Mouse (Mus musculus) cerebellum, postnatal 10 days (tissue): ENCODE data around the gene Grtp1.
A peak's percentile ranks its signal among the peaks of the same experiment; 100 is the strongest.

ENCODE experiments used
- DNase-seq, 2 experiments: peaks; one replicate each; pipeline ENCODE4 v3.0.0; 2021; ENCODE audit warnings: mixed read lengths in 2 of 2

Gene Grtp1

DNA sequence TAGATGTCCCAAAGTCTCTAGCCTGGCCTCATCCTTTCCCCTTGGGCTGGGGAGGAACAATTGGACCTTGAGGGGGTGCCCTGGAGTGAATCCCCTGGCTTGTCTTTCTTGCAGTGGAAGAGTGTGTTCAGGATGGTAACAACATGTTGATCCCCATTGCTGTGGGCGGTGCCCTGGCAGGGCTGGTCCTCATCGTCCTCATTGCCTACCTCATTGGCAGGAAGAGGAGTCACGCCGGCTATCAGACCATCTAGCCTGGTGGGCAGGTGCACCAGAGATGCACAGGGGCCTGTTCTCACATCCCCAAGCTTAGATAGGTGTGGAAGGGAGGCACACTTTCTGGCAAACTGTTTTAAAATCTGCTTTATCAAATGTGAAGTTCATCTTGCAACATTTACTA is 26.1 kb downstream of the Grtp1 start:
- no peak for DNase-seq

- DNase-seq: no peak
Measured at GRCm38 (mm10) chr8:13170510-13170909, 29.9 kb downstream of the Grtp1 start.

DNA sequence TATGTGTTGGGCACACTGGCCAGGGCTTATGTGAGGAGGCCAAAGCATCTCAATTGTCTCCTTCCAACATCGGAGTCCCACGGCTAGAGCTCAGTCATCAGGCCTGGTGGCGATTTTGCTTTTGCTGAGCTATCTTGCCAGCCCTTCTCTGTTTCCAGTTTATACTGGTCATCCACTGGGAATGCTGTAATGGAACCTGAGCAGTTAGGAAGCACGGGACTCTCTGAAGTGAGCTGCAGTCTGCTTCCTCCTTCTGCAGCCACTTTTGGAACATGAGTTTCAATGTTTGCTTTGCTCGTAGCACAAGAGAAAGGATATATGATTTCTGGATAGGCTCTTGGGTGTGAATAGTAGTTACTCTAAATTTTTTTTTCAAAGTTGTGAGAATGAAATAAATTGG is 36.1 kb downstream of the Grtp1 start:
- no peak for DNase-seq

DNA sequence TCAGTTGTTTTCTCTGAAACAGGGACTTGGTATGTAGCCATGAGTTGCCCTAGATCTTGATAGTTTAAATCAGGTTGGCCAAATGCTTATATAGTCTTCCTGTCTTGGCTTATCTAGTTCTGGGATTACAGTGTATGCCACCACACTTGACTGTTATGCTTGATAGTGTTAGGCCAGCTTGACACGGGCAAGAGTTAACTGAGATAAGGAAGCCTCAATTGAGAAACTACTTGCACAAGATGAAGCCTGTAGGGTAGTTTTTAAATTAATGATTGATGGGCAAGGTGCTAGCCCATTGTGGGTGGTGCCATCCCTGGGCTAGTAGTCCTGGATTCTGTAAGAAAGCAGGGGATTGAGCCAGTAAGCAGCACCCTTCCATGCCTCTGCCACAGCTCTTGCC is 36.9 kb downstream of the Grtp1 start:
- DNase-seq: no peak

DNA sequence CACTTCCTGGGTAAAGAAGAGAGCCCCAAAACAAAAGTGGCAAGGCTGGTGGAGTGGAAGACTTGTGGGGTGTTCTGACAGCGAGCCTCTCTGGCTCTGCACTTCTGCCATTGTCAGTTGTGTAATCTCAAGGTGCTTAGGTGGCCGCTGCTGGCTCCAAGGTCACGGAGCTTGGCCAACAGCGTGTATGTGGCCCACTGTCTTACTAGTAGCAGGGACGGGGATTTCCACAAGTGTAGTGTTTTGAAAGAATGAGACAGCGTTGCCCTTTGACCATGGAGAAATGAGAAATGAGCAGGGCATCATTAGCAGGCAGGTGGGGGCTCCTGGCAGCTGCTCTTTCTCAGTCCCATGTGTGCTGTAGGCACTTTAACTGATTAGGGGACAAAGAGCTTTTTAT is 38.3 kb downstream of the Grtp1 start:
- DNase-seq: no peak

DNA sequence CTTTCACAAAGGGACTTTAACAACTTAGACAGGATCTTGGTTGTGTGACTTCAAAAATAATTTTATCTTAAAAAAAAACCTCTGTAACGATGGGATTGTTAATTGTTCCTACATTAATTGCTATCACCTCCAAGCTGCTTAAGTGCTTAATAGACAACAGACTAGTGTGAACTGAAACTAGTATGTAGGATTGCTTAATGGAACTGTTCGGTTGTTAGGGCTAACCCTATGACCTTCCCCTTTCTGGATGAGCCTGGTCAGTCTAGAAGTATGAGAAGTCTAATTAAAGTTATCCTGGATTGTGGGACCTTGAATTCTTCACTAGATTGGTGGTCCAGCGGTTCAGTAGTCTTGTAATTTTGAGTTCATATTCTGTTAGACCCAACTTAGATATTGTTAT is 39.7 kb downstream of the Grtp1 start:
- no peak for DNase-seq

DNA sequence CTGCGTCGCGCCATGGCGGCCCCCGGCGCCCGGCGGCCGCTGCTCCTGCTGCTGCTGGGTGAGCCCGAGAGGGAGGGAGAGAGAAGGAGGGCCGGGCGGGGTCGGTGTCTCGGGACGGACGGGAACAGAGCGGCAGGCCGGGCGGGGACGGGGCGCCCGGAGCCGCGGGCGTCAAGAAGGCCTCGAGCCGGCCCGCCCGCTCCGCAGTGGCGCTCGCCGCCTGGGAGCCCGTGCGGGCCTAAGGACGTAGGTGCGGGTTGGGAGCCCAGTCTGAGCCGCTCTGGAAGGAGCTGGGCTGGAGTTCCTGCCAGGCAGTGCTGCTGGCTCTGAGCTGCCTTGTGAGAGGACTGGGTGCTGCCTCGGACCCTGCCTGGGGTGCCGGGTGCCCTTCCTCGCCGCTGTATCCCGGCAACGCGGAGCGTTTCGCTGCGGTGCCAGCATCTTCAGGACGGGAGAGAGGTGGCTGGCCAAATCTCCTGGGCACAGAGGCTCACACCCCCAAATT is 41.0 kb downstream of the Grtp1 start:
- no peak for DNase-seq

DNA sequence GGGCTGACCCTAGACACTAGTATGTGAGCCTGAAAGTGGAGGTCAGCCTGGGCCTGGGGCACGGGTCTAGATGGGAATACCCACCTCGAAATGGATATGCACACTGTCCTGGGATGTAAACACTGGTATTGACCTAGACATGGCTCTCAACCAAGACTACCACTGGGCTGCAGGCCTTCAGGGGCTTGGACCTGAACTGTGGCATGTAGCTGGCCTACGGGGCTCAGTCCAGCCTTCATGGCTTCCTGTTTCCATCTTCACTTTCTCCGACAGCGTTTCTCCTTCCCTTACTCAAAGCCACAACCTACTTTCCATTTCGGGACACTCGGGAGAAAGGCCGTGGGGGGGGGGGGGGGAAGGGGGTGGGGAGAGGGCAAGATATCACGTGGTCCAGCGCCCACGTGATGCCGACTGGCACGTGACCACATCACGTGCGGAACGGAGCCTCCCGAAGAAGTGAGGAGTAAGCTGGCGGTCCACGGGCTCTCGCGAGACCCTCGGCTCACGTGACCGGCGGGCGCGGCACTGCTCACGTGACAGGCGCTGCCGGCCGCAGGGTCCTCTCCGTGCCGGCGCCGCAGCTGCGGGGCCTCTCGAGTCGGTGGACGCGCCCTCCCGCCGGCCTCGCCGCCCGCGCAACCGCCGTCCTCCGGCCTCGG is 41.6 kb downstream of the Grtp1 start, which contains the start of gene Lamp1:
TSS of gene Lamp1 (plus strand) at position 444 of the 659 bp plus-strand sequence.
- DNase-seq: peak; percentile 100

DNA sequence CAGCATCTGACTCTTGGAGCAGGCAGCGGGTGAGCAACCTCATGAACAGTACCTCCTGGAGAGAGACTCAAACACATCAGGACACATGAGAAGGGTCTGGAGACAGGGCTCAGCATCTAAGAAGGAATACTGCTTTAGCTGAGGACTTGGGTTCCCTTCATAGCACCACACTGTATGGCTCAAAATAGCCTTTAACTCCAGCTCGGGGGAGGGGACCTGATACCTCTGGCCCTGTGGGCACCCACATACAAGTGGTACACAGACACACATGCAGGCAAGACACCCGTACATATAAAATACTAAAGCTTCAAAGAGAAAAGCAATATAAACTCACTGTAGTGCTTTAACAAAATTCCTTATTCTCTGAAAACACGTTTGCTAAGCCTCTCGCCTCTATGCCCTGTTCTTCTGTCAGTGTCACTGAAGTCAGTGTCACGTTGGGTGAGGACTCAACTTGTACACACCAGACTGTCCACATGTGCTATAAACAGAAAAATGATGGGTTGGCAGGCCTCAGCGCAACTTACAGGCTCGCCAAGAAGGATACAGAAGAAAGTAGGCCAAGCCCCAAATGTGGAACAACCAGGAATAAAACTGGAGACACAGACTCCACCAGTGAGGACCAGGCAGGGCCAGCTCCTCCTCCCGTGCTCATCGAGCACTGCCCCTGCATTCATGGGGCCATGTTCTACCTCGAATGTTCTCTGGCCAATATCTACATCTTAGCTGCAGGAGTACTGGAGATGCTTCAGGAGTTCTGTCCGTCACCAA is 43.9 kb downstream of the Grtp1 start:
- DNase-seq: no peak

DNA sequence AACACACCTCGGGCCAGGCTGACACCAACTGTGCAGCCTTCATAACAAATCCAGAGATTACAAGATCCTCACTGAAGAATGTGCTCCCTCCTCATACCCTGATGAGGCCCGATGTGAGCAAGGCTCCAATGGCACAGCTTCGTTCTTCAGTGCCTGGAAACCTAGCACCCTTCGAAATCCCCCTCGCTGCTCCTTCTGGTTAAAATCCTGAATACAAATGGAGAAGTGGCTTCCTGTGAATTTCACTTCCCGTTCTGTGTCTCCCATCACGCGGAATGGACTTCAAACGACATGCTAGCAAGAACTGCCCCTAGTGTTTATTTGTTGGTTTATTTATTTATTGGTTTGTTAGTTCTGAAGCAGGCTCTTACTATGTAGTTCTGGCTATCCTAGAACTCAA is 45.1 kb downstream of the Grtp1 start:
- DNase-seq: no peak

GRCm38 (mm10) chr8:13154099-13154498 is 46.3 kb downstream of the Grtp1 start:
- DNase-seq: no peak

- no peak for DNase-seq
Measured at GRCm38 (mm10) chr8:13150929-13151328, 49.5 kb downstream of the Grtp1 start.

- peak in 1 of 2 experiments; percentile 15 for DNase-seq
Measured at GRCm38 (mm10) chr8:13149866-13150265, 50.6 kb downstream of the Grtp1 start.

- DNase-seq: no peak
Measured at GRCm38 (mm10) chr8:13149287-13149686, 51.1 kb downstream of the Grtp1 start.

DNA sequence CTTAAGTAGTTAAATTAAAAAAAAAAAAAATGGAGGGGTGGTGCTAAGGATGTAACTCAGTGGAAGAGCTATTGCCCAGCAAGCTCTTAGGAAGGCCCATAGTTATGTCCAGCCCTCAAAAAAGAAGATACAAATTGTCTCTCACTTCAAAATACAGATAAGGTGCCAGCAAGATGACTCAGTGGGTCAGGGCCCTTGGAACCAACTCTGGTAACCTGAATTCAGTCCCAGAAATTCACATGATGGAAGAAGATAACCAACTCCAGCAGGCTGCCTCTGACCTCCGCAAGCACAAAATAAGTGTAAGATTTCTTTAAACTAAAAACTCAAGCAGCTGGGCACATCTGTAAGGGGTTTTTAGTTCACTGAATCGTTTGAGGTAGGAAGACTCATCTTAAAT is 51.9 kb downstream of the Grtp1 start:
- no peak for DNase-seq

DNA sequence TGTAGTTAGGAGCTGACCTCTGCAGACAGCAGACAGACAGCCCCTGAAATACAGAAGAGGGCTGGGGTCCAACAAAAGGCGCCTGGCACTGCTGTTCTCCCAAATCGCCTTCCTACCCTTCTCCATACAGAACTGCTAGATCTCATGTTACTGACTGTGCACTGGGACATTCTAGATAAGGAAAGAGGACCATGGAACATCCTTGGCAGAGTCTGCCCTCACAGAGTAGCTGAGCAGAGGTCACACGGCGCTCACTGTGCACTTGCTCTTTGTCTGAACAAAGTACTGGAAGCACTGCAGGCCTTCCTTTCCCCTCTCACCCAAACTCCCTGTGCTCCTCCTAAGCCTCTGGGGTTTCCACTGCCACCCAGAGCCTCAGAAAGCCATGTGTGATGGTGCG is 58.7 kb downstream of the Grtp1 start:
- no peak for DNase-seq

DNA sequence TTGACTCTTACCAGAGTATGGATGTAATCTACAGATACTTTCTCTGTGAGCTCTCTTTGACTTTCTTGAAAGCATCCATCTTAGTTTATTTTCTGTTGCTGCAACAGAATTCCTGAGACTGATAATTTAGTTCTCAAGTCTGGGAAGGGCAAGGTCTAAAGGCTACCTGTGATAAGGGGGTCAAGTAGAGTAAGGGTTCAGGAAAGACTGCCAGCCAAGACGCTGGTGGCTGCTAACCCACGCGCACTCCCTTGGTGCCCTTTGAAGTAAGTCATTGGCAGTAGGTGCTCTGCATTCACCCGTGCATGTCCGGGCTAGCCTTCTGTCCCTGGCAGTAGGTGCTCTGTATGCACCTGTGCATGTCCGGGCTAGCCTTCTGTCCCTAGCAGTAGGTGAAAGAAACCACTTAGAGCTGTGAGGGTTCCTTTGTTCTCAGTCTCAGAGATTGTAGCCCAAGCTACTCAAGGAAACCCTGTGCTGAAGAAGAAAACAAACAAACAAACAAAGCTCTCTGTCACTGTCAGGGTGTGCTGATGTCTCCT is 60.7 kb downstream of the Grtp1 start:
- DNase-seq: no peak

- peak; percentile 74 to 80 for DNase-seq
Measured at GRCm38 (mm10) chr8:13132220-13132619, 68.2 kb downstream of the Grtp1 start.

DNA sequence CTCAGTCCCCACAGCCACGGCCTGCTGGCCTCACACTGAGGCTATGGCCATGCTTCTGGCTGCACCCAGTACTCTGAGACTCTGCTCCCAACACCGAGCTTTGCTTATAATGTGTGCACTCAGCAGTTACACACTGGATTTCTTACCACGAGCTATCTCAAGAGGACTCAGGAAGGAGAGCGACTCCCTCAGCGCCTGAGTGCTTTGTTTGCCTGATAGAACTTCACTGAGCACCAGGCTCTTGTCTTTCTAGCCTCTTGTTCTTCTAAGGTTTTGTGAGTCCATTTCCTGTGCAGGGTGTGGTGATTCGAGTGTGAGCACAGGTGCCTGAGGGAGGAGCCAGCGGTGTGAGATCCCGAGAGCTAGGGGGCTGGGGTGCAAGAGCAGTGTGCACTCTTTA is 75.5 kb downstream of the Grtp1 start:
- DNase-seq: no peak

DNA sequence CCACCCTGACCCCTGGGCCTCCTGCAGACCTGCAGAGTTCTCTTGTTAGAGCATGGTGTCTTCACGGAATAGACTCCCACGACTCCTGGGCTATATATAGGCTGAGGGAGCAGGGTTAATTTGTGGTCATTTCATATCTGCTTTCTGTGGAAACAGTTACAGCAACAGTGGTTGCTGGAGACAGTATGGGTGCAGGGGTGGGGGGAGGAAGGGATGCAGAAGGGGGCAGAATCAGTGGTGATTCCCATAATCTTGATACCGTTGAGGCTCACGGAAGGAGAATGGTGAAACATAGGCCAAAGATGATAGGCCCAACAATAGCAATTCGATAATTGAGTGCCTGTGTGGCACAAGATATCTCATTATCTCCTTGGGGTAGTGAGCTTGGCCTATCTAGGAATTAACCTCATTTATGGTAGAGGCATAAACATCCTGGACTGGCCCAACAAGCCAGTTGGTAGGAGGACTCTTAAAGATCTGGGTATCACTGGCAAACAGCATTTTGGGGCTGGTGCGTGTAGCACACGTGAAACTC is 77.5 kb downstream of the Grtp1 start:
- no peak for DNase-seq
